Mouse (Mus musculus) olfactory bulb, adult 2 months (tissue): ENCODE data around the gene Gif. TPM values are rescaled to one million over a fixed set of nuclear protein-coding genes. Genes with fewer than 3 reads are reported as not detected.

Experiments used
- H3K27ac ChIP-seq: fragments of 200-500 bp; 2 replicates; pipeline ENCODE4 v1.5.1; 2012; ENCODE audit warnings: low read depth, low read length; ENCODE audit not compliant: insufficient read depth
- H3K4me1 ChIP-seq: fragments of 200-500 bp; 2 replicates; pipeline ENCODE4 v1.6.1; 2012; ENCODE audit warnings: low read length; ENCODE audit not compliant: control insufficient read depth, insufficient read depth
- H3K4me3 ChIP-seq: fragments of 200-500 bp; 2 replicates; pipeline ENCODE4 v1.5.1; 2012; ENCODE audit warnings: mild to moderate bottlenecking, low read depth, low read length, moderate library complexity; ENCODE audit not compliant: insufficient read depth
- CTCF ChIP-seq: fragments of 200-500 bp; IDR thresholded peaks from 2 replicates; pipeline ENCODE4 v1.5.1; 2012; ENCODE audit warnings: low read depth, mild to moderate bottlenecking, low read length, moderate library complexity; ENCODE audit not compliant: insufficient read depth
- POLR2A ChIP-seq: fragments of 200-500 bp; IDR thresholded peaks from 2 replicates; pipeline ENCODE4 v1.6.1; 2012; ENCODE audit warnings: mild to moderate bottlenecking, low read depth, low read length, moderate library complexity; ENCODE audit not compliant: insufficient read depth
- WGBS: fragments of 180-500 bp; shearing (Covaris S2); methylation state at CpG from one replicate; pipeline ENCODE4 v1.1.7; 2018; 5-methylcytosine and 5-hydroxymethylcytosine counted together
- polyA plus RNA-seq: library from polyadenylated mRNA; stranded (reverse); fragments of >200 nt; gene quantifications from 2 replicates; pipeline ENCODE4 v1.2.4, GENCODE M21; 2012; ENCODE audit warnings: low replicate concordance; ENCODE audit not compliant: missing spikeins, insufficient read depth, insufficient read length

Gif gene
- polyA plus RNA-seq, 1 experiment = not detected

DNA sequence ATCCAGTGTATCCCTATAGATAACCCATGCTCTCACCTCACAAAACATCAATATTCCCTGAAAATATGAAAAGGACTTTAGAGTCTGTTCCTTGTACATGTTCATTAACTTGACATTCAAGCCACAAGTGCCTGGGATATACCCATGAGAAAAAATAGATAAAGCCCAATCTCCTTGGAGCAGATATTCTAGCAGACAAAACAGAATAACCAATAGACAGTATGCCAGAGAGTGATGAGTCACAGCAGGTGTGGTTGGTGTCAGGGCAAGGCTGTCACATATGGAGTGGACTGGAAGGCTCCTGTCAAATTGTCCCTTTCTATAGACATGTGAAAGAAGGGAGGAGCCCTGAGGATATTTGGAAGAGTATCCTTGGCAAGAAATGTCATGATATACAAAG lies 1.7 kb upstream of the Gif start:
- Histone ChIP-seq H3K27ac (no peak overlapping the region), H3K4me3 (no peak overlapping the region), H3K4me1 (no peaks in the 10 kb centered on the region)
- TF ChIP-seq CTCF (no peak), POLR2A (no peak)

DNA sequence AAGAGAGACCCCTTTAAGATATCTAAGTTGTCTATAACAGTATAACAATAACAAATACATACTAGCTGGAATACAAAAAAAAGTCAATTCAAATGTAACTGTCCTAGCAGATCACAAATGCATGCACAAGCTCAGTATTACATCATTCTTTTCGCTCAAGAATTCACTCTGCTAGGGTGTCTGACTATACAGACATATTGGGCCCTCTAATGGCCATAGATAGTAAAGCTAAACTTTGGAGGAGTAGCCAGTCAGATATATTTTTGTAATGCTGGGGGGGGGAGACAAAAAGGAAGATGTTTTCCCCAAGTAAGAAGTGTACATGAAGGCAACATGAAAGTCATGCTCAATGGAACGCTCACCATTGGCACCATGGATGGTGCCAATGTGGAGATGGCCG lies 17.7 kb downstream of the Gif start:
- TF ChIP-seq POLR2A (no peak), CTCF (no peak)
- Histone ChIP-seq H3K27ac (no peak overlapping the region), H3K4me3 (no peak overlapping the region), H3K4me1 (no peaks in the 10 kb centered on the region)
- 79% methylated on average over 3 of the region's 3 CpGs for WGBS

DNA sequence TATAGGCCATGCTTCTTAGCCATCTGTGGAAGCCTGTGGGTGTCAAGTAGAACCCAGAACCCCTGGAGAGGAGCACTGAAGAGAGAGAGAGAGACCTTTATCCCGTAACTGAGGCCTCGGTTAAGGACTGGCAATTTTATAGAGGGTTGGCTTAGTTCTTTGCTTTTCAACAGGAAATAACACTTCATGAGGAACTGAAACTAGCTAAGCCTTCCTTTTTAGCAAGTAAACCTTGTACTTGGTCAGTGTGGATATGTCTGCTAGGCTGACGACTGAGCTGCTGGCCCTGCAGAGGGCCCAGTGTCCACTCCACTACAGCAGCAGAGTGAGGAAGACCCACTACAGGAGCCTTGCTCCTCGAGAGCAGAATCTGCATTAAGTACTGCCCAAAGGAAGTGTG lies 19.1 kb downstream of the Gif start:
- no peak for TF ChIP-seq CTCF
- no peak for TF ChIP-seq POLR2A
- WGBS = 61% methylated on average over 4 of the region's 4 CpGs
- no peaks in the 10 kb centered on the region for H3K4me1 ChIP-seq
- no peak overlapping the region for H3K27ac ChIP-seq
- no peak overlapping the region for H3K4me3 ChIP-seq

DNA sequence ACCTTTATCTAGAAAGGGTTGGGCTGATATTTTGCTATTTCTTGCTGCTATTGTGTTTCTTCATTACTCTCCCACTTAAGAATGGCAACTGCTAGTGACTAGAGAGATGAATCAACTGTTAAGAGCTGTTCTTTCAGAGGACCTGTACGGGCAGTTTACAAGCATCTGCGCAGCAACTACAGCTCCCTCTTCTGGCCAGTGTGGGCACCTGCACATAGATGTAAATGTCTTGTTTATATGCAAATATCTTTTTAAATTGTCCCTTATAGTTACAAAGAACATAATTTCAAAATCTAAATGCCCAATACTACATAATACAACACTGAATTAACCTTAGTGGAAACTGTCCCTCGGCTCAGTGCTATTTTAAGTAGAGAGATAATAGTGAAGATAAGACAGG lies 20.8 kb downstream of the Gif start:
- Histone ChIP-seq H3K27ac (no peak overlapping the region), H3K4me3 (no peak overlapping the region), H3K4me1 (no peaks in the 10 kb centered on the region)
- TF ChIP-seq CTCF (no peak), POLR2A (no peak)
- 10% methylated on average over 3 of the region's 3 CpGs for WGBS

DNA sequence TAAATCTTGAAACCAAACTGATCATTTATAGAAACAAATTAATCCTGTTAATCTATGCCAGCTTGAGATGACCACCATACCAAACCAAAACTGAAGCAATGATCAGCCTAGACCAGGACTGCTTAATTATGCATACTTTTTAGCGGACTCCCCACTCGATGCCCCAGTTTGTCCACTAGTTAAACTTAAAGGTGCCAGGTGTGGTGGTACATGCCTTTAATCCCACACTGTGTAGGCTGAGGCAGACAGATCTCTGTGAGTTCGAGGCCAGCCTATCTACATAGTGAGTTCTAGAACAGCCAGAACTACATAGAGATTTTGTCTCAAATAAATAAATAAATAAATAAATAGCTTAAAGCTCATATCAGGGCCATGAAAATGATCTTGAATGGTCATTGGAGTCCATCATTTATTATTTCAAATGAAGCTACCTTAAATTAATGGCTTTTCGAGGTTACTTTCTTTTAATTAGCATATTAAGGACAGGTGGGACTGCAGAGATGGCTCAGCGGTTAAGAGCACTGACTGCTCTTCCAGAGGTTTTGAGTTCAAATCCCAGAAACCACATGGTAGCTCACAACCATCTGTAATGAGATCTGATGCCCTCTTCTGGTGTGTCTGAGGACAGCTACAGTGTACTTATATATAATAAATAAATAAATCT lies 22.0 kb downstream of the Gif start:
- TF ChIP-seq CTCF (no peak), POLR2A (no peak)
- no peak overlapping the region for H3K4me3 ChIP-seq
- no peak overlapping the region for H3K27ac ChIP-seq
- WGBS = 91% methylated on average over 5 of the region's 5 CpGs
- no peaks in the 10 kb centered on the region for H3K4me1 ChIP-seq

DNA sequence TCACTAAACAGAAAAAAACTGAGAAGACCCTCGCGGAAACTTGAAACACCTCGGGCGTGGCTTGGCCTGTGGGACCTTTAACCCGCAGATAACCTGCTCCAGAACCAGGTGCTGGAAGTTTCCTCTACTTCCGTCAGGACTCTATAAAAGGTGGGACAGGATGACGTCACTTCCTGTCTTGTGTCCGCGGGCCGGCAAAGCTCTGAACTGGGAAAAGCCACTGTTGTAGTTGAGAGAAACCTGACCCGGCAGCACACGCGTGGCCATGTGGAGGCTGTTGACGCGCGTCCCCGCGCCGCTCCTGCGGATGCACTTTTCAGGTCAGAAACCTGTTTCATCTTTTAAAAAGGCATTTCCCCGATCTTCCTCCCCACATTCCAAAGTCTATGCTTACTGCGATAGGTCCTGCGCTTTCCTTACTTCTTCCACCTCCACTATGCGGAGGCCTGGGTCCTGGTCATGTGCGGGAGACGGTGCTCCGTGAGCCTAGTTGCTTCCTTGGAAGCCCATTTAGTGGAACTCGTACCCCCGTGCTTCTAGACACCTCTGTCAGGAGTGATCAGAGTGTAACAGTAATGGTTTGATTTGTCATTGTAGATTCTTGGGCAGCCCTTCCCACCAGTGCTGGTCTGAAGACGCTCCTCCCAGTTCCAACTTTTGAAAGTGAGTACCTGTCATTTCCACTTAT lies 23.0 kb downstream of the Gif start, which contains the start of gene Mrpl16:
Mrpl16 (plus strand) TSS at position 187 of the 688 bp plus-strand sequence.
- TF ChIP-seq CTCF (no peak), POLR2A (peak; percentile 52; the same call in 1 of the 2 replicates)
- H3K27ac ChIP-seq = no peak within 1 kb of the TSS
- H3K4me1 ChIP-seq = no peaks in the 10 kb centered on the region
- WGBS = under 1% methylated on average over 30 of the region's 30 CpGs
- H3K4me3 ChIP-seq = peak within 1 kb of the TSS; percentile 77

DNA sequence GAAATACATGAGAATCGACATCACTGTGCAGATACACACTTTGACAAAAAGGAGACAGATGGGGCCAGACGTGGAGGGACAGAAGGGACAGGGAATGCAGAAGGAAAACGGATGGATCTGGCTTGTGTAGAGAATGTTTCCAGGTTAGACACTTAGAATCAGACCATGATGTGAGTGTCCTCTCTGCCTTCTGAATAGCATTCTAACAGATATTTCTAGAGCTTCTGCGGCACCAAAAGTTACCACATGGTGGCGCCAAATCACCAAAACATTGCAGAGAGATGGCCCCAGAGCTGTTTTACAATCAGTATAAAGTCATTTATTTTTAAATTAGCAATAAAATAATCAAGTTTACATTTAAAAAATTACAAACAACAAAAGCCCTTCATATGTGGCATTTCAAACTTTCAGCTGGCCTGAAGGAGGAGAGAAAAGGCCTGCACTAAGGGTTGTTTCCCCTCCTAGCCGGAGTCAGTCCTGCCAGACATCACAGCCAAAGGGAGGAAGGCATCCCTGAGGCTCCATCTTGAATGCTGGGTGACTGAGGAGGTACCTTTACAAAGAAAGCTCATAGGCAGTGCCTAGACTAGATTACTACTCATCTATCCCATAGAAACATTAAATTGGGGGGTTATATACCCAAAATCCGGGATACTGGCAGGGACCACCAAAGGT lies 30.0 kb downstream of the Gif start:
- Histone ChIP-seq H3K27ac (no peak overlapping the region), H3K4me3 (no peak overlapping the region), H3K4me1 (no peaks in the 10 kb centered on the region)
- TF ChIP-seq POLR2A (no peak), CTCF (no peak)
- 59% methylated on average over 7 of the region's 7 CpGs for WGBS

DNA sequence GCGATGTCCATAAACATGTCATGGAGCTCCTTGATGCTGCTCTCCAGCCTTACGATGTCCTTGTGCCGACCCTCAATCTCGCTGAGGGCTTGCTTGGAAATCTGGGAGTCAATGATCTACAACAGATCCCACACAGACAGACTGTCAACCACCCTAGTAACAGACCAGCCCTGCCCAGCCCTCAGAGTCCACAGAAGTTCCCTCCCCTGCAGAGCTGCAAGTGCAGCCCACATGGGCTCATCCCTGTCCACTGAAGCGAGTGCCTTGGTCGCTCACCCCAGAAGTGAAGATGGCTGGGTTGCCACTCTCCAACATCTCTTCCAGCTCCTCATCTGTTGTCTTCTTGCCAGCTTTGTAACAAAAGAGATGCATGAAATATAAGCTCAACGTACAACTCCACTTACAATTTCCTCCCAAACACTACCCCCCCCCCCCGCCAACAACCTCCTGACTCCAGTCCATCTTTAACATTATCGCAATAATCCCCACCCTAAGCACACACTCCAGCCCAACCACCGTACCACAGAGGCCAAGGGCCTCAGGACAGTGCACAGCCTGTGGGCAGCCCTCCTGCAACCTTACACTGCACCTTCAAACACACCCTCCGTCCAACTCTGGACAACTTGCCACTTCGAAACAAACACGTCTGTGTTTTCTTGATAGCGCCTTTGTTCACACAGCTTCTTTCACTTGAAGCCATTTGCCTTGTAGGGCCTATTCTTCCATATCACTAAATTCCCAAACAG lies 38.2 kb downstream of the Gif start:
- WGBS = 93% methylated on average over 14 of the region's 14 CpGs
- no peak overlapping the region for H3K4me3 ChIP-seq
- TF ChIP-seq POLR2A (no peak), CTCF (no peak)

More for the DNA sequence above, 38.2 kb downstream of the Gif start:
- Histone ChIP-seq H3K27ac (no peak overlapping the region), H3K4me1 (no peaks in the 10 kb centered on the region)
